Mouse (Mus musculus): Measurements from ENCODE around the gene Apoc4.

Apoc4 gene

DNA sequence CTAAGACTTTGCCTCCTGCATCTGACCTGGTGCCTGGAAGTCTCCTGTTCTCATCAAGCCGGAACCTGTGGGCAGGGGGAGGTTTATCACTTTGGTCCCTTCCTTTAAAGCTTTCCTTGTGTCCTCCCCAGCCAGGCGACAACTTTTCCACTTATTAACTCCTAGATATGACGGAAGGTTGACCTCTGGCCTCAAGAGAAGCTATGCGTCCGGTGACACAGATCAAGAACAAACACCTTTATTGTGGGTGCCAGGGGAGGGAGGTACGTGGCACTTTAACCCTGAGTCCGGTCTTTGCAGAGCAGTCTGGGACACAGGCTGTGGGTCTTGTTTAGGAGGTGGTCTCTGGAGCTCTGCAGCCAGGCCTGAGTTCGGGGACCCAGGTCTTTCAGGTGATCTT, 3.4 kb downstream of the Apoc4 start, which contains the start of gene Apoc2:
Gene Apoc2, minus strand, starts transcription at position 70 of the 400 bp plus-strand sequence.
- DNase-seq (ENCODE audit: low read depth, low spot score), result no peak

DNA sequence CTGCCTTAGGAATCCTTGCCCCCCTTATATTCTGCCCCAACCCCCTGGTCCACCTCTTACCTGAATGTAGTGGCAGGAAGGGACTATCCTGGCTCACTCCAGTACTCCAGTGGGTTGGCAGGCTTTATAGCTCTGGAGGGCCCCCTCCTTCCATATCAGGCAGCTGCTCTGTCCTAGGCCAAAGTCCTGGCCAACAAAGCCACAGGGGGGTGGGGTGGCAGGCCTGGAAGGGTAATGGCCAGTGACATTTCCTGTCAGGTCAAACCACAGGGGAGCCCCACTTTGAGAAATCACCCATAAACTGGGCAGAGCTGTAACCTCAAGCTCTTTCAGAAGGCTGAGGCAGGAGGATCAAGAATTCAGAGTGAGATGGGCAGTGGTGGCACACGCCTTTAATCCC, 4.6 kb downstream of the Apoc4 start:
- no peak for DNase-seq (ENCODE audit: low read depth, low spot score)

DNA sequence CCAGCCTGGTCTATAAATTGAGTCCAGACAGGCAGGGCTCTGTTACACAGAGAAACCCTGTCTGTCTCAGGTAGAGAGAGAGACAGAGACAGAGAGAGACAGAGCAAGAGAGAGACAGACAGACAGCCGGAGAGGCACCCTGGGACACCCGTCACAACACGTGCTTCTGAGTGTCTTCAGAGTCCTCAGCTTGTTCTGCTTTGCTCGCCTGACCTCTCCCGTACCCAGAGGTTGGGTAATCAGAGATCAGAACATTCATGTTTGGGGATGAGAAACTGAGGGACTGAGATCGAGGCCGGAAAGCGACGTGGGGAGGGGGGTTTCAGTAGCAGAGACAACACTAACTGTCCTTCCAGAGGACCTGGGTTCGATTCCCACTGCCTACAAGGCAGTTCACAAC, 5.5 kb downstream of the Apoc4 start:
- no peak for DNase-seq (ENCODE audit: low read depth, low spot score)

DNA sequence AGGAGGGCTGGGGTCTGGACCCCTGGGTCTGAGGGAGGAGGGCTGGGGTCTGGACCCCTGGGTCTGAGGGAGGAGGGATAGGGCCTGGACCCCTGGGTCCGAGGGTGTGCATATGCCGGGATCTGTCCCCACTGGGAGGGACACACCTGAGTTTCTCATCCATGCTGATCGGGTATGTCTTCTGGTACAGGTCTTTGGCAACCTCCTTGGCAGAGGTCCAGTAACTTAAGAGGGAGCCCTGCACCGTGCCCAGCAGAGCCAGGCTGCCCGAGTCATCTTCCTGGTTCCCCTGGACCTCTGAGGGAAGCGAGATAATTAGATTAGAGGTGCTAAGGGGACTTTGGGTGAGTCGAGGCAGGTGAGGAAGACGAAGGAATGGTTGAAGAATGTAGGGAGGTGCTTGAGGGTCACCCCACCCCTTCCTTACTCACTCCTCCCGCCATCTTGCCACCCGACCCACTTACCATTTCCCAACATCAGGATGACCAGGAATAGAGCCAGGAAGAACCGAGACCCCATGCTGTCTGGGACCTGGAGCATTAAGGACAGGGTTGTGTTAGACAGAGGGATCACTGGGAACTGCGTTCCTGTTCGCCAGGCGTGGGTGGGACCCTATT, 8.1 kb downstream of the Apoc4 start:
- no peak for DNase-seq (ENCODE audit: low read depth, low spot score)

DNA sequence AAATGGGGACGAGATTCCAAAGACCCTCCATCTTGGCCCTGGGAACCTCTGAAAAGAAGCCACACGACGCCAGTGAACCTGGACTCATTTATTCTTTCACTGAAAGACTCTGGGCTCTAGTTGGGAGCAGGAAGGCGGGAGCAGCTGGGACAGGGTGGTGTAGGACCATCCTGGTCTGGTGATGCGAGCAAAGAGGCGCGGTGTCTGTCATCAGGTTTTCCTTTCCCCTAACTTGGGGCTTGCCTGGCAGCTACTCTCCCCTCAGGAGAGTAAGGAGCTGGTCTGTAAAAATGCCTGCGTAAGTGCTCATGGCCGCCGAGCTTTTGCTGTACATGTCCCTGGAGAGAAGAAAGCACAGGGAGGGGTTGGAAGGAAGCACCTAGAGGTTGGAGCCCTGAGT, 9.8 kb downstream of the Apoc4 start:
- DNase-seq (ENCODE audit: low read depth, low spot score), result no peak

DNA sequence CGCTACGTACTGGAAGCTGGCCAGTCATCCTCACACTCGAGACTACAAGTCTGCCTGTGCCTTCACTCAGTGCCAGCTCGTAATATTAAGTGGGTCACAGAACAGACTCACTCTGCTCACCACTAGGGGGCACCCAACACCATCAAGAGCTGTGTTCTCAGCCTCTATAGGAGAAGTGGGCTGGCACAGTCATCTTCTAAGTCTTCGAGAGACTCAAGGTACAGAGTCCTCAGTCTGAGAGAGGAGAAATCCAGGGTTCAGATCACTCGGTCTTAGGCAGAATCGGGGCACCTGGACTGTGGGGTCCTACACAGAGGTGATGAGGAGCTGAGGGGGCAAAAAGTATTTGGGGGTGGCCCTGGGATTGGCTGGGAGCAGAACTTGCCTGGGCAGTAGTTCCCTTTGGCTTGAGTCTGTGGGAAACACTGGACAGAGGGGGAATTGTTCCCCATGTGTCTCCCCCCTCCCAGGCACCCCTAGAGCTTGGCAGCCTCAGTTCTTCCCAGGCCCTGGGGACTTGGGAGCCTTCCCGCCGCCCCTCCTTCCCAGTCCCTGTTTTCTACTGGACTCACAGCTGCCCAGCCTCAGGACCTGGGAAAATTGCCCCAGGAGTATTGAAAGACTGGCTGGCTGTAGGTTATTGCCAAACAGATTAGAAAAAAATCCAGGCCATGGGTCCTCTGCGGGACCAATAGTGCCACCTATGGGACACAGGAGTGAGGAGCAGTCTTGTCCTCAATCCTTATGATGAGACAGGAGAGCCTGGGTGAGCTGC, 12.1 kb downstream of the Apoc4 start:
- DNase-seq (ENCODE audit: low read depth, low spot score), result peak; percentile 91

DNA sequence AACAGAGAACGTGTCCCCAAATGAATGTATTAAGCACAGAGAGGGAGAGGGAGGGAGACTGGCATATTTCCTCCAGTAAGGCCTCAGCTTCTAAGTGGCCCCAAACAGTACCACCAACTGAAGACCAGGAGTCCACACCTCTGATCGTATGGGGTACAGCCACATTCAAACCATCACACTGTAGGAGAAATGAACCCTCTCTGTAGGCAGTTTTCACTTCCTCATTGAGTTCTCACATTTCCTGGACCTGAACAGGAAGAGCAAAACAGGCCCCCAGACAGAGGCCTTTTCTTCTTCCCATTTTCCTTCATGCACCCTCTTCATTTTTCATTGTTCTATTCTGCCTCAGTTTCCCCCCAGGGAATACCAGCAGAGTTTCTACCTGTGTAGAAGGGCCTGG, 13.8 kb downstream of the Apoc4 start:
- DNase-seq (ENCODE audit: low read depth, low spot score), result no peak

DNA sequence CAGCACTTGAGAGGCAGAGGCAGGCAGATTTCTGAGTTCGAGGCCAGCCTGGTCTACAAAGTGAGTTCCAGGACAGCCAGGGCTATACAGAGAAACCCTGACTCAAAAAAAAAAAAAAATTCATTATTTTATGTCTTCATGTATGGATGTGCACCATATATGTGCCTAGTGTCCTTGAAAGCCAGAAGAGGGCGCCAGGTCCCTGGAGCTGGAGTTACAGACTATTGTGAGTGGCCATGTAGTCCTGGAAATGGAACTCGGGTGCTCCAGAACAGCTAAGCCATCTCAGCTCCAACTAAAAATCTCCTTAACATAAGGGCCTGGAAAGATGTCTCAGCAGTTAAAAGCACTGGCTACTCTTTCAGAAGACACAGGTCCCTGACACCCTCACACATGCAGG, 14.5 kb downstream of the Apoc4 start:
- DNase-seq (ENCODE audit: low read depth, low spot score), result peak; percentile 16

DNA sequence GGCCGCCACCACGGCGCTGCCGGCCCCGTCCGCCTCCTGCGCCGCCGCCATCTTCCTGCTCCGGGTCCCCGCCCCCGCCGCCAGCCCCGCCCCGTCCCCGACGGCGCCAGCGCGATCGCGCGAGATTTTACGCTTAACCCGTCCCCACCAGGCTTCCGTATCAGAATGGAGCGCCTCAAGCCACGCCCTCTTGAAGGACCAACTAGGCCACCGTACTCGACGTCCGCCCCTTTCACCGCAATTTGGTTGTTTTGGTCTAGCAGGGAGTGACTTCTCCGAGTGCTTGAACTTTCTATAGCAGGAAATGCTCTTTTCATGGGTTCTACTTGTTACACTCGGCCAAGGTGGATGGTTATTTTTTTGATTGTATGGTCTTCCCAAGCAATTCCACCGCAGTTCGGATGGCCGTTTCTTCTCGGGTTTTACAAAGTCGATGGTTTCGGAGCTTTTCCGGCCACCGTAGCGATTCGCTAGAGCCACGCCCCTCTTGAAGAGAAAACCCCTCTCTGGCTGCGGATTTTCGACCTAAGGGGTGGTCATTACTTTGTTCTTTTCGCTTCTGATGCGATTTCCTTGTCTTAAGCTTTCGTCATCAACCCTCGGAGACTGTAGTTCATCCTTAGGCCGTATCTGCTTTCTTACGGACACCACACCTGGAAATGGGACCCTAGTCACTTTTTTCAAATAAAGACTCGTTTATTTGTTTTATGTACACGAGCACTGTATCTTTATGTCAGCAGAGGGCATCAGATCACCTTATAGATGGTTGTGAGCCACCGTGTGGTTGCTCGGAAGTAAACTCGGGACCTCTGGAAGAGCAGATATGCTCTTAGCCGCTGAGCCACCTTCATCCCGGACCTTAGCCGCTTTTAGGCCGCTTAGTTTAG, 16.1 kb downstream of the Apoc4 start, which contains the start of gene Clptm1:
Gene Clptm1, minus strand, starts transcription at position 79 of the 887 bp plus-strand sequence.
- peak; percentile 97 for DNase-seq (ENCODE audit: low read depth, low spot score)

DNA sequence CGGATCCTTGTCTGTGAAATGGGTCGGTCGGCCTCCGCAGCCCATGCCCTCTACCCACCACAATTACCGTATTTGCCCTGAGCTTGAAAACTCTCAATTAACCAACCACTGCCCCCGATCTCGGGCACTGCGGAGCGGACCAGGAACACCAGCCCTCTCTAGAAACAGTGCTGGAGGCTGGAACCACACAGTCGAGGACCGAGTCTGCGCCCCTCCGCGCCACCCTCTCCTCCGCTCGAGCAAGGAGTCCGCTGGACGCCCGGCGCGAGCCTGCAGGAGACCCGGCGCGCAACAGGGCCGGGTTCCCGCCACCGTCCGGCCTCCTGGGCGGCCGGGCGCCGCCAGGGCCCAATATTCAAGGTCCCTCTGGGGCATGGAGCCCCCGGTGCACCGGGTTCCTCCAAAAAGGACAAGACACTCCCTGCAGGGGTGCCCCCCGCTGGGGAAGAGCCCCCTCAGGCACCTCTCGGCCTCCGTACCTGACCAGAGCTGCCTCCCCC, 16.8 kb downstream of the Apoc4 start:
- DNase-seq (ENCODE audit: low read depth, low spot score), result no peak

DNA sequence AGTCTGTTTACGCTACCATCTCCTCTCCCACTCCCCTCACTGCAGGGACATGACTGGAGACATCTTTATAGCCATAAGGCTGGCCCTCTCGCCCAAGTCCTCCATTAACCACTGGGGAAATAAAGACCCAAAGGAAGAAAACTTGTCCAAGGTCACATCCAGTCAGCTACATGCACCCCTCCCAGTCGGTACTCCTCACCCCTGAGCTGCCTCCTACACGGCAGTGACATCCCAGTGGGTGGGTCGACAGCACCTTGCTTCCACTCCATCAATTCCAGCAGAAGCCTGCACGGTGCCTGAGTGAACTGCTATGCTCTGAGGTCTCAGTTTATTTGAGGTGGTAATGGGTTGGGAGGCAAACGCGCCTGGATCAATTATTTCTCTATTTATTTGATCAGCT, 17.3 kb downstream of the Apoc4 start:
- DNase-seq (ENCODE audit: low read depth, low spot score), result no peak

DNA sequence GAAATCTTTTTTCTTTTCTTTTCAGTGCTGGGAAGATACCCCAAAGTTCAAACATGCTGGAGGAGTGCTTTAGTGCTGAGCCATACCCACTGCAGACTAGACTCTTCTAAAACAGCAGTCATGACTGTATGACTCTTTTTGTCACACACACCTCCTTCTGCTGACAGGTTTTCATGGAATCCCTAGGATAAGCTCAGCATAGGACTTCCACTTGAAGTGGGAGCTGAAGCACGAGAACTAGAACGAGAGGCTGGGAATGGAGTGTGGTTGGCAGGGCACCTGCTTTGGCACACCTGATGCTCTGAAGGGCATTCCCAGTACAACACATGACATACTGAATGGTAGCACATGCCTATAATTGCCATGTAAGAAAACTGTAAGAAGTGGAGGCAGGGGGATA, 28.7 kb downstream of the Apoc4 start:
- DNase-seq (ENCODE audit: low read depth, low spot score), result no peak

DNA sequence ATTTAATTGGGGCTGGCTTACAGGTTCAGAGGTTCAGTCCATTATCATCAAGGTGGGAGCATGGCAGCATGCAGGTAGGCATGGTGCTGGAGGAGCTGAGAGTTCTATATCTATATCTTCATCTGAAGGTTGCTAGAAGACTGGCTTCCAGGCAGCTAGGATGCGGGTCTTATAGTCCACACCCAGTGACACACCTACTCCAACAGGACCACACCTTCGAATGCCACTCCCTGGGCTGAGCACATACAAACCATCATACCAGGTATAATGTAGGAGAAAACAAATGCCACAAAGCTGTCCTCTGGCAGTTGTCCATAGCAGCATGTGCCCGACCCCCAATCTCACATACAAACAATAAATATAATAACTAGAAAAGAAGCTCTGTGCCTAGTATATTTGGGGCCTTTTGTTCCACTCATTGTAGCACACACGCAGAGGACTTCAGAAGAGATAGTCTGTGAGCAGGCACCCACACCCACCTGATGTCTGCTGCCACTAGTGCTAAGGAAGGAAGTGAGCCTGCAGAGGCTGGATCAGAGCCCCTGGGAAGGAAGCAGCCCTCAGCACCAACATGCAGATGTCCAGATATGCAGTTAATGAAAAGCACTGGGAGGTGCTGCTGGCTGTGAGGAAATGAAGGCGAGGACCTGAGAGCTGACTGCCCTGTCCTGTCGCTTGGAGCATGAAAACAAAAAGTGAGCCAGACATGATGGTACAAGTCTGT, 30.1 kb downstream of the Apoc4 start:
- no peak for DNase-seq (ENCODE audit: low read depth, low spot score)

DNA sequence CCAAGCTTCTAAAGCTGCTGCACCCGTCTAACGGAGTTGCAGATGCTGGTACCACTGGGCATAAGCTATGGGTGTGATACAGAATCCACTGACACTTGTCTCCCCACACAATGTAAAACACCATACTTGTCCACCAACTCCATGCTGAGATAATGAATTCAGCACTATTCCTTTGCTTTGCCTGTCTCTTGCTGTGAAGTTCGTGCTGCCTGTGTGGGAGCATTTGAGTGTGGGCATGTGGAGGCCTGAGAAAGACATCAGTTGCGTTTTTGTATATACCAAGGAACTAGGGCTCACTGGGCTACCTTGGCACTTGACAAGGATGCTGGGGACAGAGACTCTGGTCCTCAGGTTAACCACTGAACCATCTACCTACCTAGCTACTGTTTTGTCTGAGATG, 40.1 kb downstream of the Apoc4 start:
- DNase-seq (ENCODE audit: low read depth, low spot score), result no peak

DNA sequence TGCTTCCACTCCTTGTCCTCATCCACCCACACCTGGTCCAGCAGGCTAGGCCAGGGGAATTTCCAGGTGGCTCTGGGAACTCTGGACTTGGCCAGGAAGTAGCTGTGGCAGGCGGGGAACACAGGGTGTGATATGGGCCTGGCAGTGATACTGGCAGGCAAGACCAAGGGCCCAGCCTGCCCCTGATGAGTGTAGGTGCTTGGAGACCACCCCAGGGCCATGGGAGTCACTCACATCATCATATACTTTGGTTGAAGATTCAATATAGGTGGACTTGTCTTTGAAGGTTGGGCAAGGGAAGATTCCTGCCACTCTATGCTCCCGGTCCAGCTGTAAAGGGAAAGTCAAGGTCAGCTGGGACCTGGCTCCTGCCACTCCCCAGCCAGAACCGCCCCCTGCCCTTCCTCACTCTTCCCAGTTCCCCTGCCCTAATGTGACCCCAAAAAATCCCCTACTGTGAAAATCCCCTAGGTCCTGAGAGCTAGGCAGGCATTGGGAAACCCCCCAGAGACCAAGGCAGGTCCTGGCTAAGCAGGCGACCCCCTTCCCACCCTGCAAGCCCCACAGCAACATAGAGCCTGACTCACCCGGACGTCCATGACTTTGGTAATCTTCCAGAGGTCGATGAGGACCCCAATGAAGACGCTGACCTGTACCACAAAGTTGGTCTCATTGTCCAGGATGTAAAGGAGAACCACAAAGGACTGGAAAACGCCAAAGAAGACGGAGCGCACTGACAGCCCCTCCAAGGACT, 46.0 kb downstream of the Apoc4 start:
- DNase-seq (ENCODE audit: low read depth, low spot score), result no peak

DNA sequence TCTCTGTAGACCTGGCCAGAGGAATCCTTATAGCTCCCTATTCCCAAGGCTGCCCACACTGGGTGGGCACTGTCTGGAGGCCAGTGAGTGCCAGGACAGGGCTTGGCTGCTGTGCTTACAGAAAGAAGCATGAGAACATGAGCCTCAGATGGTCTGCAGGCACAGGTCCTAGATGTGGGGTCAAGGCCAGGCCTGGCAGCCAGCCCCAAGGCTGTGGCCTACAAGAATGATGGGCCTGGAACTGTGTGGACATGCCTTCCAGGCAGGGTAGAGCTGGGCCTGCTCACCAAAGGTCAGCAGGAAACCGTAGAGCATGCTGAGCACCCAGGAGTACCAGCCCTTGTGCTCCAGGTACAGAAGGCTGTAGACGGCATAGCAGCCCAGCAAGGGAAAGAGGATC, 46.7 kb downstream of the Apoc4 start:
- no peak for DNase-seq (ENCODE audit: low read depth, low spot score)

DNA sequence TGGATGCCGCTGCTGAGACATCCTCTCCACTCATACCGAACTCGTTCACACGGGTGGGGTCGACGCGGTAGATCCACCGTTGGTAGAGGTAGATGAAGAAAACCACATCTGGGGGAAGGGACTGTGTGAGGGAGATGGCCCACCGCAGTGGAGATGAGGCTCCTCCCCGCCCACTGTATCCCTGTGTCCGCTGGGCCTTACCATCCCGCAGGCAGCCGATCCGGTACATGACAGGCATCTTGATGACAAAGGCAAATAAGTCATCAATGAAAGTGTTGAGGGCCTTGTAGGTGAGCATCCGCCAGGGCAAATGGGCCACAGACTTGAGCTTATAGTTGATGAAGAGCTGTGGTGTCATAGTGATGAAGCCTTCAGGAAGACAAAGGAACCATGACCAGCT, 47.4 kb downstream of the Apoc4 start:
- DNase-seq (ENCODE audit: low read depth, low spot score), result no peak

DNA sequence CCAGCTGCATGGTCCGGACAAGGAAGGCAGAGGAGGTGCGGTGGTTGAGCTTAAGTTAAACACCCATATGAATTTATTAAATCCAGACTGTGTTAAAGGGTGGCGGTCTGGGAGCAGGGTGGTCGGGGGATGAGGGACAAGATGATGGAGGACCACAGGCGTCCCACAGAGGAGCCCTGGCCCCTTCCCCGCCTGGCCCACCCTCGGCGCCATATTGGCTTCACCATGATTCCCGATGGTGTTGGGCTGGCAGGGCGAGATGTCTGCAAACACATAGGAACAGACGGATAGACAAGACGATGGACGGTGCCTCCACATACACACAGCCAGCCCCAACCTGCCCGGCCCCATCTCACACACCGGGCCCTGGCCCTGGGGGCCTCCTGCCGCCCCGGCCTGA, 48.1 kb downstream of the Apoc4 start:
- no peak for DNase-seq (ENCODE audit: low read depth, low spot score)

DNA sequence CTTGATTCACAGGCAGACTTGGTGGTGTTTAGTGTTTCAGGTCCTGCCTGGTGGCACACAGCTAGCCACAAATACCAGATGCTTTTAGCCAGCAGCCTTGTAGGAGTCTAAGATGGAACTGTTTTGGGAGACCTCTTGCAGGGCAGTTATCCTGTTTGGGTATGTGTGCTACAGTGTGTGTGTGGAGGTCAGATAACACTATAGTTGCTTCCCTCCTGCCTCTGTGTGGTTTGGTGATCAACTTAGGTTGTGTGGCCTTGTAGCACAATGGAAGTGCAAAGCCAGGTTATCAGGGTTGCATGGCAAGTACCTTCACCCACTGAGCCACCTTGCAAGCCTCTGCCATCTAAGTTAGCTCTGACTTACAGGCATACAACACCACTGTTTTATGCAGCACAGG, 48.6 kb downstream of the Apoc4 start:
- no peak for DNase-seq (ENCODE audit: low read depth, low spot score)

DNA sequence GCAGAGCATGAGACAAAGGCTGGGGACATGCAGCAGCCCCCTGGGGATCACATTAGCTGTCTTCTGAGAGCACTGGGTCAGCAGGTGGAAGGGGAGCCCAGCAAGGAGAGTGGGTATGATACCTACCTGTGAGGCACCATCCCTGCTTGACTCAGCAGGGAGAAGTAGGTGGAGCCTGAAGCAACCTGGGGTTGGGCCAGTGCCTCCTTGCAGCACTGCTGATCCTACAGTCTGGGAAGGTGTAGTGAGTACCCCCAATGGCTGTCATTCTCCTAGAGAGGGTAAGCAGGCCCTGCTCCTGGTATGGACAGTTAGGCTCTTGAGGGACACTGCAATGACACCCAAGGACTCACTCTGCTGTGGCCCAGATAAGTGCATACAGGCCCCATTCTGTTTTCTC, 49.0 kb downstream of the Apoc4 start:
- no peak for DNase-seq (ENCODE audit: low read depth, low spot score)

DNA sequence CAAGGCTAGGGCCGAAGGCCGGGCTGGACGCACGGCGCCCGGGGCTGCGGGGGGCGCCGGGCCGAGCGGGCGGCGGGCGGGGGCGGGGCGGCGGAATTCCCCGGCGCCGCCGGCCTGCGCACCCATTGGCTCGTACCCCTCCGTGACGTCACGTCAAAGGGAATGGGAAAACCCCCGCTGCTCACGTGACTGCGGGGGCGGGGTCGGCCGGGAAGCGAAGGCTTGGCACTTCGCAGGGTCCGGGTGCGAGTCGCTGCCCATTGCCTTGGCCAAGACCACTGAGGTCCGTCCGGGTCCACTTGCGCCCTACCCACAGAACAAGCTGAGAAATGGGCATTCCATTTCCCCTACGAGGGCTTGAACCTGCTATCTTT, 51.9 kb downstream of the Apoc4 start, which contains the start of gene Relb:
Gene Relb, minus strand, starts transcription at position 78 of the 374 bp plus-strand sequence.
- peak; percentile 80 for DNase-seq (ENCODE audit: low read depth, low spot score)

All from retina, postnatal 7 days (tissue).